Mouse (Mus musculus): ENCODE results near the gene Slc35a3. TPM values are rescaled to one million over a fixed set of nuclear protein-coding genes. Genes with fewer than 3 reads are reported as not detected.
A peak's percentile ranks its signal among the peaks of the same experiment; 100 is the strongest.
"Not testable (repeated sequence)": the region's sequence is repeated elsewhere in the genome, so short reads cannot be mapped to it uniquely, and the experiment has no call there.

The Slc35a3 gene
- total RNA-seq, 1 experiment from 2014 or later, result 59.2 TPM

- ATAC-seq (replicated peaks; ENCODE audit: insufficient number of reproducible peaks, low FRiP score, low TSS enrichment, poor library complexity, severe bottlenecking), result no peak
Observed at GRCm38 (mm10) chr3:116703835-116704234, 8.8 kb downstream of the Slc35a3 start.

GRCm38 (mm10) chr3:116702647-116703272 lies 9.9 kb downstream of the Slc35a3 start:
- no peak for ATAC-seq (replicated peaks; ENCODE audit: insufficient number of reproducible peaks, low FRiP score, low TSS enrichment, poor library complexity, severe bottlenecking)

- no peak for ATAC-seq (replicated peaks; ENCODE audit: insufficient number of reproducible peaks, low FRiP score, low TSS enrichment, poor library complexity, severe bottlenecking)
Observed at GRCm38 (mm10) chr3:116701601-116702000, 11.0 kb downstream of the Slc35a3 start.

- no peak for ATAC-seq (replicated peaks; ENCODE audit: insufficient number of reproducible peaks, low FRiP score, low TSS enrichment, poor library complexity, severe bottlenecking)
Observed at GRCm38 (mm10) chr3:116698786-116699185, 13.8 kb downstream of the Slc35a3 start.

GRCm38 (mm10) chr3:116695666-116695985 lies 17.0 kb downstream of the Slc35a3 start:
- ATAC-seq (replicated peaks; ENCODE audit: insufficient number of reproducible peaks, low FRiP score, low TSS enrichment, poor library complexity, severe bottlenecking), result no peak

- no peak for ATAC-seq (replicated peaks; ENCODE audit: insufficient number of reproducible peaks, low FRiP score, low TSS enrichment, poor library complexity, severe bottlenecking)
Observed at GRCm38 (mm10) chr3:116694955-116695665, 17.5 kb downstream of the Slc35a3 start.

- ATAC-seq (replicated peaks; ENCODE audit: insufficient number of reproducible peaks, low FRiP score, low TSS enrichment, poor library complexity, severe bottlenecking), result no peak
Observed at GRCm38 (mm10) chr3:116694312-116694711, 18.3 kb downstream of the Slc35a3 start.

GRCm38 (mm10) chr3:116681160-116681559 lies 31.5 kb downstream of the Slc35a3 start, which contains the start of gene Gm43191:
Gene Gm43191, minus strand, starts transcription at chr3:116681260.
- no peak for ATAC-seq (replicated peaks; ENCODE audit: insufficient number of reproducible peaks, low FRiP score, low TSS enrichment, poor library complexity, severe bottlenecking)

- not testable (repeated sequence) for ATAC-seq (replicated peaks; ENCODE audit: insufficient number of reproducible peaks, low FRiP score, low TSS enrichment, poor library complexity, severe bottlenecking)
Observed at GRCm38 (mm10) chr3:116664281-116664680, 48.4 kb downstream of the Slc35a3 start.

GRCm38 (mm10) chr3:116662463-116662863 lies 50.2 kb downstream of the Slc35a3 start, which contains the start of gene Mfsd14a:
Gene Mfsd14a, minus strand, starts transcription at chr3:116662677.
- ATAC-seq (replicated peaks; ENCODE audit: insufficient number of reproducible peaks, low FRiP score, low TSS enrichment, poor library complexity, severe bottlenecking), result peak; percentile 92

- peak; percentile 30; the same call in 1 of the 2 replicates for ATAC-seq (replicated peaks; ENCODE audit: insufficient number of reproducible peaks, low FRiP score, low TSS enrichment, poor library complexity, severe bottlenecking)
Observed at GRCm38 (mm10) chr3:116661870-116662414, 50.7 kb downstream of the Slc35a3 start.

- no peak for ATAC-seq (replicated peaks; ENCODE audit: insufficient number of reproducible peaks, low FRiP score, low TSS enrichment, poor library complexity, severe bottlenecking)
Observed at GRCm38 (mm10) chr3:116661288-116661869, 51.3 kb downstream of the Slc35a3 start.

GRCm38 (mm10) chr3:116659856-116660430 lies 52.7 kb downstream of the Slc35a3 start:
- ATAC-seq (replicated peaks; ENCODE audit: insufficient number of reproducible peaks, low FRiP score, low TSS enrichment, poor library complexity, severe bottlenecking), result no peak

- ATAC-seq (replicated peaks; ENCODE audit: insufficient number of reproducible peaks, low FRiP score, low TSS enrichment, poor library complexity, severe bottlenecking), result no peak
Observed at GRCm38 (mm10) chr3:116658928-116659565, 53.6 kb downstream of the Slc35a3 start.

- no peak for ATAC-seq (replicated peaks; ENCODE audit: insufficient number of reproducible peaks, low FRiP score, low TSS enrichment, poor library complexity, severe bottlenecking)
Observed at GRCm38 (mm10) chr3:116656184-116656965, 56.3 kb downstream of the Slc35a3 start.

- not testable (repeated sequence) for ATAC-seq (replicated peaks; ENCODE audit: insufficient number of reproducible peaks, low FRiP score, low TSS enrichment, poor library complexity, severe bottlenecking)
Observed at GRCm38 (mm10) chr3:116654051-116654450, 58.6 kb downstream of the Slc35a3 start.

GRCm38 (mm10) chr3:116653278-116653945 lies 59.2 kb downstream of the Slc35a3 start:
- ATAC-seq (replicated peaks; ENCODE audit: insufficient number of reproducible peaks, low FRiP score, low TSS enrichment, poor library complexity, severe bottlenecking), result no peak

- ATAC-seq (replicated peaks; ENCODE audit: insufficient number of reproducible peaks, low FRiP score, low TSS enrichment, poor library complexity, severe bottlenecking), result no peak
Observed at GRCm38 (mm10) chr3:116652033-116652446, 60.6 kb downstream of the Slc35a3 start.
